Mouse (Mus musculus): Measurements from ENCODE around the gene Sema4d. TPM values are rescaled to one million over a fixed set of nuclear protein-coding genes. Genes with fewer than 3 reads are reported as not detected.

The Sema4d gene
- total and polyA plus RNA-seq, 3 experiments = 6.9 to 20.3 TPM; not detected in 1

GRCm38 (mm10) chr13:51698318-51698717, 95.2 kb downstream of the Sema4d start:
- Histone ChIP-seq H3K9me3 (replicated peaks; ENCODE audit: insufficient read depth, low read length) (no peaks in the 10 kb centered on the region), H3K36me3 (ENCODE audit: control insufficient read depth in 1 of 2, insufficient read depth in 2 of 2, low read length in 2 of 2) (peaks cover 2 to 21% of the 10 kb centered on the region in 2 experiments; a peak in 3 of 4 replicates), H3K4me3 (ENCODE audit: control insufficient read depth in 1 of 2, insufficient read depth in 1 of 2, low read depth in 2 of 2, low read length in 2 of 2) (no peak overlapping the region), H3K27me3 (ENCODE audit: control insufficient read depth in 1 of 2, insufficient read depth in 2 of 2, low read length in 2 of 2) (no peaks in the 10 kb centered on the region), H3K9ac (ENCODE audit: control insufficient read depth, low read depth, low read length, poor library complexity, severe bottlenecking) (no peak overlapping the region), H3K4me1 (ENCODE audit: control insufficient read depth in 1 of 2, insufficient read depth in 2 of 2, low read length in 2 of 2) (peaks cover 22 to 29% of the 10 kb centered on the region in 2 experiments), H3K79me2 (ENCODE audit: control insufficient read depth, insufficient read depth, low read length, poor library complexity) (no peaks in the 10 kb centered on the region), H3K27ac (ENCODE audit: control insufficient read depth, low read depth, low read length) (peak overlapping the region; percentile 33)
- TF ChIP-seq TAL1 (IDR thresholded peaks at IDR 0.05; ENCODE audit: low read length) = peak; percentile 59
- TF ChIP-seq JUND (IDR thresholded peaks at IDR 0.05; ENCODE audit: low read depth, low read length) = no peak
- peak; percentile 68 for TF ChIP-seq ETS1 (IDR thresholded peaks at IDR 0.05; ENCODE audit: low read depth, low read length)
- TF ChIP-seq E2F4 (IDR thresholded peaks at IDR 0.05; ENCODE audit: borderline replicate concordance, low read depth, low read length) = no peak
- peak; percentile 65 to 79; a peak in 3 of 4 replicates for TF ChIP-seq EP300 (IDR thresholded peaks at IDR 0.05; ENCODE audit: low read depth in 1 of 2, low read length in 2 of 2)
- no peak for TF ChIP-seq HCFC1 (IDR thresholded peaks at IDR 0.05; ENCODE audit: low read depth, low read length)
- no peak for TF ChIP-seq ZKSCAN1 (IDR thresholded peaks at IDR 0.05; ENCODE audit: low read depth, low read length)
- no peak for TF ChIP-seq GABPA (IDR thresholded peaks at IDR 0.05; ENCODE audit: low read depth, low read length)
- TF ChIP-seq CHD2 (IDR thresholded peaks at IDR 0.05; ENCODE audit: low read length) = no peak
- no peak for TF ChIP-seq MAZ (IDR thresholded peaks at IDR 0.05; ENCODE audit: low read depth, low read length)
- TF ChIP-seq RAD21 (IDR thresholded peaks at IDR 0.05; ENCODE audit: low read depth, low read length) = no peak
- no peak for TF ChIP-seq CHD1 (IDR thresholded peaks at IDR 0.05; ENCODE audit: low read depth, low read length)
- peak; percentile 51 for TF ChIP-seq RCOR1 (IDR thresholded peaks at IDR 0.05; ENCODE audit: low read depth, low read length)
- no peak for TF ChIP-seq NRF1 (IDR thresholded peaks at IDR 0.05; ENCODE audit: insufficient read depth, low read depth, low read length, poor library complexity, severe bottlenecking)
- 0 out of 2 replicates have a peak, but pooled peaks have one; percentile 50 for TF ChIP-seq MYC (IDR thresholded peaks at IDR 0.05; ENCODE audit: low read depth, low read length)
- peak; percentile 76 for TF ChIP-seq MAX (IDR thresholded peaks at IDR 0.05; ENCODE audit: low read length)
- peak; percentile 65 for TF ChIP-seq SIN3A (IDR thresholded peaks at IDR 0.05; ENCODE audit: low read length)
- peak; percentile 84 for TF ChIP-seq TCF12 (IDR thresholded peaks at IDR 0.05; ENCODE audit: low read depth, low read length)
- TF ChIP-seq MAFK (IDR thresholded peaks at IDR 0.05; ENCODE audit: borderline replicate concordance, low read depth, low read length) = no peak
- no peak for TF ChIP-seq POLR2A (IDR thresholded peaks at IDR 0.05; ENCODE audit: control insufficient read depth in 1 of 2, insufficient read depth in 1 of 2, low read depth in 1 of 2, low read length in 2 of 2, poor library complexity in 1 of 2)
- TF ChIP-seq MXI1 (IDR thresholded peaks at IDR 0.05; ENCODE audit: low read depth, low read length) = peak; percentile 36; the same call in 1 of the 2 replicates
- TF ChIP-seq ZC3H11A (IDR thresholded peaks at IDR 0.05; ENCODE audit: low read depth, low read length) = no peak
- TF ChIP-seq UBTF (IDR thresholded peaks at IDR 0.05; ENCODE audit: borderline replicate concordance, insufficient read depth, low read depth, low read length) = no peak
- TF ChIP-seq POLR2AphosphoS5 (IDR thresholded peaks at IDR 0.05; ENCODE audit: borderline replicate concordance, low read depth, low read length) = no peak
- no peak for TF ChIP-seq KAT2A (conservative IDR thresholded peaks at IDR 0.05; ENCODE audit: low read depth, low read length)
- TF ChIP-seq GATA1 (IDR thresholded peaks at IDR 0.05; ENCODE audit: low read depth, low read length) = peak; percentile 76
- no peak for TF ChIP-seq BHLHE40 (IDR thresholded peaks at IDR 0.05; ENCODE audit: borderline replicate concordance, low read depth, low read length)
- TF ChIP-seq NELFE (IDR thresholded peaks at IDR 0.05; ENCODE audit: low read depth, low read length) = no peak
- no peak for TF ChIP-seq CTCF (IDR thresholded peaks at IDR 0.05 in 2 of 3, conservative IDR thresholded peaks at IDR 0.05 in 1 of 3; ENCODE audit: control insufficient read depth in 1 of 3, insufficient read depth in 1 of 3, low read depth in 2 of 3, low read length in 3 of 3, poor library complexity in 1 of 3, severe bottlenecking in 1 of 3)
- TF ChIP-seq ELF1 (IDR thresholded peaks at IDR 0.05; ENCODE audit: low read depth, low read length) = no peak
- peak; percentile 43; the same call in 1 of the 2 replicates for TF ChIP-seq USF1 (IDR thresholded peaks at IDR 0.05; ENCODE audit: low read depth, low read length)
- peak; percentile 58 for DNase-seq (ENCODE audit: low read depth, low spot score)
